Mouse (Mus musculus) myocyte (in vitro differentiated cells): Measurements from ENCODE around the gene Edil3. TPM values are rescaled to one million over a fixed set of nuclear protein-coding genes. Genes with fewer than 3 reads are reported as not detected.

Source experiments
- H3K27me3 ChIP-seq: one replicate; pipeline ENCODE4 v1.6.1; 2011; ENCODE audit not compliant: control insufficient read depth, insufficient read depth, insufficient read length
- H3K36me3 ChIP-seq: one replicate; pipeline ENCODE4 v1.6.1; 2011; ENCODE audit not compliant: control insufficient read depth, insufficient read depth
- H3K4me2 ChIP-seq: one replicate; pipeline ENCODE4 v1.6.1; 2011; ENCODE audit warnings: low read depth, control low read depth
- H3K4me3 ChIP-seq: one replicate; pipeline ENCODE4 v1.5.1; 2011; ENCODE audit warnings: mild to moderate bottlenecking, control low read depth, moderate library complexity
- H3K79me2 ChIP-seq: one replicate; pipeline ENCODE4 v1.6.1; 2011; ENCODE audit not compliant: control insufficient read depth, insufficient read depth
- H3ac ChIP-seq: one replicate; pipeline ENCODE4 v1.6.1; 2011; ENCODE audit not compliant: control insufficient read depth, insufficient read length
- CEBPB ChIP-seq: IDR thresholded peaks from 2 replicates; pipeline ENCODE4 v1.6.1; 2011; ENCODE audit warnings: mild to moderate bottlenecking, moderate library complexity; ENCODE audit not compliant: poor library complexity, insufficient read depth, severe bottlenecking
- E2F4 ChIP-seq: IDR thresholded peaks from one replicate; pipeline ENCODE4 v1.6.1; 2011; ENCODE audit warnings: mild to moderate bottlenecking, control low read depth, moderate library complexity; ENCODE audit not compliant: insufficient read depth
- MAX ChIP-seq: IDR thresholded peaks from one replicate; pipeline ENCODE4 v1.6.1; 2011; ENCODE audit warnings: low read depth, mild to moderate bottlenecking, control low read depth
- MYOD1 ChIP-seq, 3 experiments: IDR thresholded peaks; one replicate each; pipeline ENCODE4 v1.6.1; 2011; ENCODE audit warnings: control low read depth in 2 of 3, low read depth in 2 of 3, mild to moderate bottlenecking in 2 of 3, moderate library complexity in 1 of 3; ENCODE audit not compliant: insufficient read length in 2 of 3, control insufficient read depth in 1 of 3
- MYOG ChIP-seq, 3 experiments: IDR thresholded peaks; one replicate each; pipeline ENCODE4 v1.6.1; 2011; ENCODE audit warnings: control low read depth in 2 of 3, low read depth in 2 of 3, mild to moderate bottlenecking in 2 of 3; ENCODE audit not compliant: insufficient read length in 2 of 3, control insufficient read depth in 1 of 3, insufficient read depth in 1 of 3
- POLR2A ChIP-seq: IDR thresholded peaks from one replicate; pipeline ENCODE4 v1.6.1; 2011; ENCODE audit warnings: low read depth, mild to moderate bottlenecking, control low read depth, moderate library complexity; ENCODE audit not compliant: insufficient read length
- POLR2AphosphoS2 ChIP-seq: IDR thresholded peaks from one replicate; pipeline ENCODE4 v1.6.1; 2011; ENCODE audit warnings: low read depth, control low read depth; ENCODE audit not compliant: insufficient read length
- REST ChIP-seq: IDR thresholded peaks from one replicate; pipeline ENCODE4 v1.6.1; 2011; ENCODE audit warnings: mild to moderate bottlenecking, control low read depth, moderate library complexity; ENCODE audit not compliant: insufficient read depth, insufficient read length
- SRF ChIP-seq: IDR thresholded peaks from one replicate; pipeline ENCODE4 v1.6.1; 2011; ENCODE audit warnings: low read depth; ENCODE audit not compliant: control insufficient read depth, insufficient read length
- TCF12 ChIP-seq: IDR thresholded peaks from one replicate; pipeline ENCODE4 v1.6.1; 2011; ENCODE audit warnings: mild to moderate bottlenecking, control low read depth; ENCODE audit not compliant: poor library complexity, insufficient read depth, severe bottlenecking
- TCF3 ChIP-seq: IDR thresholded peaks from one replicate; pipeline ENCODE4 v1.6.1; 2011; ENCODE audit warnings: low read depth, control low read depth; ENCODE audit not compliant: insufficient read length
- USF1 ChIP-seq: IDR thresholded peaks from one replicate; pipeline ENCODE4 v1.6.1; 2011; ENCODE audit warnings: low read depth, mild to moderate bottlenecking, control low read depth, moderate library complexity
- polyA plus RNA-seq: library from polyadenylated mRNA; unstranded; fragments of >200 nt; fragmentation: generic; extraction: Trizol; gene quantifications from one replicate; pipeline ENCODE4 v1.2.1, GENCODE M21; 2012; ENCODE audit warnings: missing spikeins

The Edil3 gene
- polyA plus RNA-seq, 1 experiment: 7.4 TPM

DNA sequence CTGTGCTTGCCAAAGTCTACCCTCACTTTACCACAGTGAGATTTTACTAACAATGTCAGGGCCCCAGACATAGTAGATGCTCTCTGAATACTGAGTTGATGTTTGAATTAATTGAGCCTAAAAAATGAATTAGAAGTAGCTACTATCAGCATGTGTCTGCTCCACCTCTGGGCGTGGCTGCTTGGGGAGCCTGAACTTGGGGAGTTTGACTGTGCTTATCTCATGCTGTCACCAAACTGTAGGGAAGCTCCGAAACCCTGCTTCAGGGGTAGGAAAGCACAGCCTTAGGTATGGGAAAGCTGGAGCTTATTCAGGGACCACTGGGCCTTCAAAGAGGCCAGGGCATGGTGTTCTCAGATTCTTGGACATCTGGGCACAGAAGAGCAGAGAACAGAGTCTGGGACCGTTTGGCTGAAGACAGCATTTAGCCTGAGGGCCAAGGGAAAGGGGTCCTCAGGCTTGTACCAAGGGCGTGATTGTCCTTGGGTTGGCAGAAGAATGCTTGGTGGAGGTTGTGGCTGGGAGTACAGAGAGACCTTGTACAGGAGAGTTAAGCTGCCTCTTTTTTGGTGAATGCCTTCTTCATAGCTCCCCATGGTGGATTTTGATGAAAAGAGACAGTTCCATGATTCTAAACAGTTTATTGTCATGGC lies 432.8 kb downstream of the Edil3 start:
- H3K4me2 ChIP-seq: no peak overlapping the region
- no peak overlapping the region for H3ac ChIP-seq
- no peak overlapping the region for H3K4me3 ChIP-seq
- H3K79me2 ChIP-seq: no peaks in the 10 kb centered on the region
- TF ChIP-seq REST (no peak), TCF12 (no peak), MYOD1 (IDR thresholded peaks at IDR 0.05; ENCODE audit: control insufficient read depth in 1 of 3, insufficient read length in 2 of 3, low read depth in 2 of 3) (no peak), POLR2AphosphoS2 (no peak), CEBPB (no peak), POLR2A (no peak), SRF (no peak), USF1 (no peak), MYOG (IDR thresholded peaks at IDR 0.05; ENCODE audit: control insufficient read depth in 1 of 3, insufficient read depth in 1 of 3, insufficient read length in 2 of 3, low read depth in 2 of 3) (no peak), MAX (no peak), TCF3 (no peak)
- H3K36me3 ChIP-seq: no peaks in the 10 kb centered on the region
- no peaks in the 10 kb centered on the region for H3K27me3 ChIP-seq

DNA sequence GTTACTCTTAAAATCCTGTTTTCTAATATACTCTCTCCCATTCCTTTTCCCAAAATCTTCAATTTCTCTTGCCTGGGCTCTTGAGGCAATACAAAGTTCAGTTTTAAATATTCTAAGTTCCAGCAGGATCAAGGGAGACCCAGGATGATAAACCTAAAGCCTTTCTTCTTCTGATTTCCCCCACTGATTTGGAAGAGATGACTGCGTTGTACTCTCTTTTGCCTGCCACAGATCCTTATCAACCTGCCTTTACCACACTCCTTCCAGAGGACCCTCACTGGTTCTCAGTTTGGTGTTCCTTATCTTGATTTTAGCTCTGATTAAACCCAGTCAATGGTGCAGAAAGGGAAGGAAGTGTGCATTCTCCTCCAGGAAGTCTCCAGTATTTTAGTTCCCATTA lies 435.6 kb downstream of the Edil3 start:
- TF ChIP-seq SRF (no peak), TCF12 (no peak), CEBPB (no peak), REST (no peak), USF1 (no peak), TCF3 (no peak)
- H3K27me3 ChIP-seq: no peaks in the 10 kb centered on the region
- no peaks in the 10 kb centered on the region for H3K79me2 ChIP-seq
- no peak overlapping the region for H3ac ChIP-seq
- H3K4me2 ChIP-seq: no peak overlapping the region
- no peak overlapping the region for H3K4me3 ChIP-seq
- no peaks in the 10 kb centered on the region for H3K36me3 ChIP-seq

- no peaks in the 10 kb centered on the region for H3K27me3 ChIP-seq
- no peaks in the 10 kb centered on the region for H3K36me3 ChIP-seq
- H3K4me3 ChIP-seq: no peak overlapping the region
- H3ac ChIP-seq: no peak overlapping the region
- no peak for TF ChIP-seq E2F4
- no peak for TF ChIP-seq REST
- no peak for TF ChIP-seq POLR2AphosphoS2
- no peak for TF ChIP-seq POLR2A
- TF ChIP-seq TCF12: no peak
- TF ChIP-seq MAX: no peak
- no peak for TF ChIP-seq MYOG (IDR thresholded peaks at IDR 0.05; ENCODE audit: control insufficient read depth in 1 of 3, insufficient read depth in 1 of 3, insufficient read length in 2 of 3, low read depth in 2 of 3)
- no peak for TF ChIP-seq TCF3
- no peak for TF ChIP-seq CEBPB
- TF ChIP-seq MYOD1 (IDR thresholded peaks at IDR 0.05; ENCODE audit: control insufficient read depth in 1 of 3, insufficient read length in 2 of 3, low read depth in 2 of 3): no peak
- TF ChIP-seq USF1: no peak
- TF ChIP-seq SRF: no peak
- H3K79me2 ChIP-seq: no peaks in the 10 kb centered on the region
- H3K4me2 ChIP-seq: no peak overlapping the region
Measured at GRCm38 (mm10) chr13:89286696-89287305, 465.5 kb downstream of the Edil3 start.

DNA sequence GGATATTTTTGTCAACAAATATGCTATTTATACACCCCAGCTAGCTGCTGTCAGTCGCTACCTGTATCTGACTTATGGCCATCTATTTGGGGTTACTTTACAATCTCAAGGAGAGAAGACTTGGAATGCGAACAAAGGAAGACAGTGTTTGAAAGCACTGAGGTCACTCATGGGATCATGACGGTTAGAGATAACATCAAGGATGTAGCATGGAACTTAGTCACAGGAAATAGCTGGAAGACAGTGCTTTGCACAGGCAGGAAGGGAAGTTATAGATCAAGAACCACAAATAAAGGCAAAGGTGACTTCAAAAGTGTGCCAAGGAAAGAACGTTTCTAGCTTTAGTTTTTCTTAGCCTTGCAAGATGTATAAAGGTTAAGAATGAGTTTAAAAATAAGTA lies 466.9 kb downstream of the Edil3 start:
- H3K79me2 ChIP-seq: no peaks in the 10 kb centered on the region
- no peaks in the 10 kb centered on the region for H3K36me3 ChIP-seq
- no peak for TF ChIP-seq MAX
- no peak for TF ChIP-seq TCF3
- no peak overlapping the region for H3K4me2 ChIP-seq
- H3K27me3 ChIP-seq: no peaks in the 10 kb centered on the region
- H3K4me3 ChIP-seq: no peak overlapping the region
- no peak overlapping the region for H3ac ChIP-seq

DNA sequence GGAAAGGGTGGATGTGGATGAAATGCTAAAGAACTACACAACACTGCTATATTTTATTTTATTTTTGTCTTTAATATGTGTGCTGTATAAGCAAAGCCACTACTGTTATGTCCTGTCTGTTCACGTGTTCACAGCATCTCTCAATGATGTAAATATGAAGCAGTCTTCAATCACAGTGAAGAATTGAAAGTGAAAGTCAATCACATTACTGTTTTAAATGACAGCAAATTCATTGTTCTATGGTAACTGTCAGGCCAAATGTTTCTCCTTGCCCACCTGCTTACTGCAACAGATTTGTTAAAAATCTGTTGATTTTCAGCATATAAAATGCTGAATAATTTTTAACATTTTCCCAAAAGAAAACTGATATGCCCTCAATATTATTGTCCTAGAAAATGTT lies 499.9 kb downstream of the Edil3 start:
- TF ChIP-seq E2F4 (no peak), REST (no peak), MAX (no peak), POLR2A (no peak), MYOD1 (IDR thresholded peaks at IDR 0.05; ENCODE audit: control insufficient read depth in 1 of 3, insufficient read length in 2 of 3, low read depth in 2 of 3) (no peak), TCF12 (no peak), USF1 (no peak), POLR2AphosphoS2 (no peak), SRF (no peak), MYOG (IDR thresholded peaks at IDR 0.05; ENCODE audit: control insufficient read depth in 1 of 3, insufficient read depth in 1 of 3, insufficient read length in 2 of 3, low read depth in 2 of 3) (no peak), TCF3 (no peak), CEBPB (no peak)

More for the DNA sequence above, 499.9 kb downstream of the Edil3 start:
- H3ac ChIP-seq: no peak overlapping the region
- no peak overlapping the region for H3K4me3 ChIP-seq
- H3K79me2 ChIP-seq: no peaks in the 10 kb centered on the region
- H3K27me3 ChIP-seq: no peaks in the 10 kb centered on the region
- H3K36me3 ChIP-seq: no peaks in the 10 kb centered on the region
- no peak overlapping the region for H3K4me2 ChIP-seq
